Mouse (Mus musculus) effector memory CD4-positive, alpha-beta T cell, adult 7 months (primary cell): ENCODE measurements around the gene Pomgnt1. TPM values are rescaled to one million over a fixed set of nuclear protein-coding genes. Genes with fewer than 3 reads are reported as not detected.

Experiments used
- polyA plus RNA-seq: library from polyadenylated mRNA; unstranded; fragments of 100-300 nt; shearing (Covaris generic); gene quantifications from one replicate; pipeline ENCODE4 v1.2.1, GENCODE M21; 2017

Gene Pomgnt1
- polyA plus RNA-seq = 20.9 TPM

GRCm38 (mm10) chr4:116123602-116124519 lies at the start of gene Pomgnt1, which contains the start of gene Rad54l:
TSS of gene Pomgnt1 (plus strand) at chr4:116123840.
TSS of gene Rad54l (minus strand) at chr4:116123690.

GRCm38 (mm10) chr4:116074861-116075620 lies 48.6 kb upstream of the Pomgnt1 start, which contains the start of the genes Uqcrh and Lrrc41:
TSS of gene Uqcrh (minus strand) at chr4:116075071.
TSS of gene Lrrc41 (plus strand) at chr4:116075269.

GRCm38 (mm10) chr4:116151238-116151637 lies 27.6 kb downstream of the Pomgnt1 start, which contains the start of gene Lurap1:
TSS of gene Lurap1 (minus strand) at chr4:116151338.

GRCm38 (mm10) chr4:116167404-116167803 lies 43.8 kb downstream of the Pomgnt1 start, which contains the start of gene Tspan1:
TSS of gene Tspan1 (minus strand) at chr4:116167601.

GRCm38 (mm10) chr4:116173072-116173471 lies 49.4 kb downstream of the Pomgnt1 start, which contains the start of the genes 1700042G07Rik and Gm49337:
TSS of gene 1700042G07Rik (plus strand) at chr4:116173372.
TSS of gene Gm49337 (plus strand) at chr4:116173384.

Other genes with a start within 250 kb of the Pomgnt1 start
- gene Kncn, start 239.4 kb upstream of the Pomgnt1 start, polyA plus RNA-seq = 0.74 TPM
- gene 6430628N08Rik, start 233.2 kb upstream of the Pomgnt1 start, polyA plus RNA-seq = not detected
- gene Dmbx1, start 183.9 kb upstream of the Pomgnt1 start, polyA plus RNA-seq = 0.12 TPM
- 216 TPM for gene Faah, start 105.9 kb upstream of the Pomgnt1 start, polyA plus RNA-seq
- gene Nsun4, start 70.0 kb upstream of the Pomgnt1 start, polyA plus RNA-seq = 38.5 TPM
- gene Uqcrh, start 48.8 kb upstream of the Pomgnt1 start, polyA plus RNA-seq = 416 TPM
- 36.0 TPM for gene Lrrc41, start 48.6 kb upstream of the Pomgnt1 start, polyA plus RNA-seq
- 0.96 TPM for gene Rad54l, start 150 bp upstream of the Pomgnt1 start, polyA plus RNA-seq
- 0.09 TPM for gene Lurap1, start 27.5 kb downstream of the Pomgnt1 start, polyA plus RNA-seq
- not detected for gene Tspan1, start 43.8 kb downstream of the Pomgnt1 start, polyA plus RNA-seq
- gene 1700042G07Rik, start 49.5 kb downstream of the Pomgnt1 start, polyA plus RNA-seq = not detected
- gene Gm49337, start 49.5 kb downstream of the Pomgnt1 start, polyA plus RNA-seq = not detected
- gene Pik3r3, start 97.8 kb downstream of the Pomgnt1 start, polyA plus RNA-seq = 0.66 TPM